Mouse (Mus musculus): Measurements from ENCODE around the gene Aida.

DNA sequence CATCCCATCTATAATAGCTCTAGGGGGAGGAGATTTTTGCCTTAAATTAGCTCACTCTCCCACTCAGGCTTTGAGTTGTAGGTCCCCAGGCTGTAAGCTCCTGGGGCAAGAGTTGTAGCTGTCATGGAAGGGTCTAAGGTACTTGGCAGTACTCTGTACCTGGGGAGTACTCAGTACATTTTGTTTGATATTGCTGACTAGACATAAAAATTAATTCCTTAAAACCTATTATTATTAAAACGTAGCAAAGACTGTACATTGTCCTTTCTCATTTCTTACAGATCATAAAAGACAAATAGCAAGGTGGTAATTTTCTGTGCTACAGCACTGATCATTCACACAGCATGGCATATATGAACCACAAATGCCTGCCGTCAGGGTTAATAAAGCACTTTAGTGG, 27.5 kb downstream of the Aida start:
- TF ChIP-seq CTCF (IDR thresholded peaks at IDR 0.05; ENCODE audit: borderline replicate concordance, insufficient read depth, low read depth, low read length) (no peak), POLR2A (IDR thresholded peaks at IDR 0.05; ENCODE audit: borderline replicate concordance, insufficient read depth, low read length) (no peak)
